Mouse (Mus musculus) retina, adult 2 months (tissue): Measurements from ENCODE around the gene Klhl31.

Experiments
- DNase-seq: peaks from one replicate; pipeline ENCODE4 v3.0.0-alpha.2; 2012; ENCODE audit warnings: low read depth, low spot score

Klhl31 gene

GRCm38 (mm10) chr9:77636450-77636951 lies at the start of gene Klhl31:
Gene Klhl31 (plus strand): TSS chr9:77636500.
- DNase-seq = no peak

- DNase-seq = no peak
These were observed 49.3 kb upstream of the Klhl31 start for GRCm38 (mm10) chr9:77586806-77587591.

- DNase-seq = no peak
These were observed 48.7 kb upstream of the Klhl31 start for GRCm38 (mm10) chr9:77587616-77588015.

- no peak for DNase-seq
These were observed 46.8 kb upstream of the Klhl31 start for GRCm38 (mm10) chr9:77589496-77589895.

- no peak for DNase-seq
These were observed 43.9 kb upstream of the Klhl31 start for GRCm38 (mm10) chr9:77592423-77592822.

GRCm38 (mm10) chr9:77595006-77595626 lies 41.2 kb upstream of the Klhl31 start:
- DNase-seq = no peak

- peak; percentile 71 for DNase-seq
These were observed 39.9 kb upstream of the Klhl31 start for GRCm38 (mm10) chr9:77596355-77596754.

- no peak for DNase-seq
These were observed 37.7 kb upstream of the Klhl31 start for GRCm38 (mm10) chr9:77598560-77598959.

- no peak for DNase-seq
These were observed 33.7 kb upstream of the Klhl31 start for GRCm38 (mm10) chr9:77602302-77603266.

GRCm38 (mm10) chr9:77603965-77604509 lies 32.3 kb upstream of the Klhl31 start:
- no peak for DNase-seq

GRCm38 (mm10) chr9:77607295-77607694 lies 29.0 kb upstream of the Klhl31 start:
- DNase-seq = no peak

- no peak for DNase-seq
These were observed 28.5 kb upstream of the Klhl31 start for GRCm38 (mm10) chr9:77607840-77608239.

- no peak for DNase-seq
These were observed 25.5 kb upstream of the Klhl31 start for GRCm38 (mm10) chr9:77610811-77611210.

- DNase-seq = no peak
These were observed 24.0 kb upstream of the Klhl31 start for GRCm38 (mm10) chr9:77612349-77612748.

- no peak for DNase-seq
These were observed 20.4 kb upstream of the Klhl31 start for GRCm38 (mm10) chr9:77615868-77616267.

GRCm38 (mm10) chr9:77616796-77617195 lies 19.5 kb upstream of the Klhl31 start:
- no peak for DNase-seq

- DNase-seq = no peak
These were observed 18.5 kb upstream of the Klhl31 start for GRCm38 (mm10) chr9:77617751-77618150.

- no peak for DNase-seq
These were observed 17.9 kb upstream of the Klhl31 start for GRCm38 (mm10) chr9:77618392-77618791.

- DNase-seq = no peak
These were observed 16.2 kb upstream of the Klhl31 start for GRCm38 (mm10) chr9:77620077-77620476.

- DNase-seq = no peak
These were observed 15.8 kb upstream of the Klhl31 start for GRCm38 (mm10) chr9:77620482-77620881.

GRCm38 (mm10) chr9:77622874-77623273 lies 13.4 kb upstream of the Klhl31 start:
- DNase-seq = no peak
